Mouse (Mus musculus): ENCODE measurements around the gene Msi2. TPM values are rescaled to one million over a fixed set of nuclear protein-coding genes. Genes with fewer than 3 reads are reported as not detected.

Gene Msi2
- polyA plus RNA-seq, 1 experiment from 2014 or later: 17.9 TPM

DNA sequence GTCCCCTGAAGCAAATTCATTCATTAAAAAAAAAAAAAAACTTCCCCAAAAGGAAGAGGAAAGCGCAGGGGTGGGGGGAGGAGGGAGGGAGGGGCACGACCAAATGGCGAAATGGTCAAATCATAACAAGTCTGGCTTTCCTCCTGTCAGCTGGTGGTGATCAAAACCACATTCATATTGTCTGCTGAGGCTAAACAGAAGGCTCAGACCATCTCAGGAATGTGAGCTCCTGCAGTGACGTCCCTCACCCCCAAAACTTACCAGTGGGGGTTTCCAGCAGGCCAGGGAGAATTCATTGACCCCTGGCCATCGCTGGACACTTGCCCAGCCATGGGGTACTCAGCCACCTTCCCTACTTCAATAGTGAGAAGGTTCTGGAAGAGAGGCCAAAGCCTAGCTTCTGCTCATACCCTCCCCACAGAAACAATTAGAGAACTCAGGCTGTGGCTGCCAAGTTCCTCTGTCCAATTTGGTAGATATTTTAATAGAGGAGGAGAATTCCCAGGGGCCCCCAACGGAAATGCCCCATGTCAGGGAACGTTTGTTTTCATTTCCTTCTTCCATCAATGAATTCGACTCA is 189.7 kb downstream of the Msi2 start:
- Histone ChIP-seq H3K27ac (ENCODE audit: low read length) (peak overlapping the region; percentile 34; the same call in 1 of the 2 replicates), H3K9ac (replicated peaks; ENCODE audit: low read depth, low read length) (no peak overlapping the region), H3K4me2 (replicated peaks; ENCODE audit: low read depth, low read length) (peak overlapping the region; percentile 21; the same call in 1 of the 2 replicates), H3K9me3 (ENCODE audit: control insufficient read depth, low read depth, low read length) (no peaks in the 10 kb centered on the region), H3K36me3 (ENCODE audit: control insufficient read depth, insufficient read depth, low read length) (no peaks in the 10 kb centered on the region), H3K27me3 (ENCODE audit: control insufficient read depth, insufficient read depth, low read length) (no peaks in the 10 kb centered on the region), H3K4me3 (ENCODE audit: low read depth, low read length) (no peak overlapping the region), H3K4me1 (ENCODE audit: control insufficient read depth, insufficient read depth, low read length) (peaks cover 58% of the 10 kb centered on the region)
- peak; percentile 33; the same call in 1 of the 2 replicates for ATAC-seq (ENCODE audit: insufficient number of reproducible peaks, insufficient read depth, low FRiP score, low read depth)
- 22% methylated on average over 8 of the region's 8 CpGs for WGBS

GRCm38 (mm10) chr11:88526711-88527110 is 191.6 kb downstream of the Msi2 start:
- no peak overlapping the region for H3K4me2 ChIP-seq (replicated peaks; ENCODE audit: low read depth, low read length)
- WGBS: 41% methylated on average over 7 of the region's 7 CpGs
- H3K36me3 ChIP-seq (ENCODE audit: control insufficient read depth, insufficient read depth, low read length): no peaks in the 10 kb centered on the region
- no peak overlapping the region for H3K9ac ChIP-seq (replicated peaks; ENCODE audit: low read depth, low read length)
- no peak for ATAC-seq (ENCODE audit: insufficient number of reproducible peaks, insufficient read depth, low FRiP score, low read depth)
- peaks cover 59% of the 10 kb centered on the region for H3K4me1 ChIP-seq (ENCODE audit: control insufficient read depth, insufficient read depth, low read length)
- H3K9me3 ChIP-seq (ENCODE audit: control insufficient read depth, low read depth, low read length): no peaks in the 10 kb centered on the region
- no peaks in the 10 kb centered on the region for H3K27me3 ChIP-seq (ENCODE audit: control insufficient read depth, insufficient read depth, low read length)
- no peak overlapping the region for H3K4me3 ChIP-seq (ENCODE audit: low read depth, low read length)
- no peak overlapping the region for H3K27ac ChIP-seq (ENCODE audit: low read length)

DNA sequence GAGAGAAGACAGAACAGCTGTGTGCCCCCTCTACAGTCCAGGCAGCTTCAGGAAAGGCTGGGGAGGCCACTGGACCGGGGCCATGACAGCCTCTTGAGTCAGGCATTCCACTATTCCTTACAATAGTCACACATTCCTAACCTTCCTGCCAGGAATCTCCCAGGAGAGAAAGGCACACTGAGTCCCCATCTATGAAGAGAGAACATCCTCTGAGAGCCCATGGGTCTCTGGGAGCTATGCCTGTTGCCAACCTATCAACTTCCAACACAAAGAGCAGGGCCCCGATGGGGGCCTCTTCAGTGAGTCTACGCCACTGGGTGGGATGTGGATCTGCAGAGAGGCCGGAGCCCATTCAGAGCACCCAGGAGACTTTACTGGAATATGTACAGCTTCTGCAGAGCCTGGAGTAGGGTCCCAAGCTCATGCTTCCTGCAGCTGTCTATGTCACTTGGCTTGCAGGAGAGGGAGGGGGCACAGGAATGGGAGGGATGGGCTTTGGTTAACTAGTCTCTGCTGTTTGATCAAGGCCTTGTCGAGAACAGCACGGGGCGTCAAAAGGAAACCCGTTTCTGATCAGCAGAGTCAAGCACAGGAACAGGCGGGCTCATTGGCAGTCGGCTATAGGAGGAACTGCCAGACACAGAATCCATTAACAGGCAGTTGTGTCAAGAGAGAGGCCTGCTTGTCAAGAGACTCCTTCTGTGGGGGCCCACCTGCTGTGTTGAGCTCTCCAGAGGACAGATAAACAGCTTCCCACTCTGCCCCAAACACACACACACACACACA is 193.3 kb downstream of the Msi2 start:
- no peak; the same call in 1 of the 2 replicates for ATAC-seq (ENCODE audit: insufficient number of reproducible peaks, insufficient read depth, low FRiP score, low read depth)
- no peaks in the 10 kb centered on the region for H3K27me3 ChIP-seq (ENCODE audit: control insufficient read depth, insufficient read depth, low read length)
- peaks cover 59% of the 10 kb centered on the region for H3K4me1 ChIP-seq (ENCODE audit: control insufficient read depth, insufficient read depth, low read length)
- no peaks in the 10 kb centered on the region for H3K36me3 ChIP-seq (ENCODE audit: control insufficient read depth, insufficient read depth, low read length)
- H3K27ac ChIP-seq (ENCODE audit: low read length): peak overlapping the region; percentile 39; the same call in 1 of the 2 replicates
- no peak overlapping the region for H3K4me2 ChIP-seq (replicated peaks; ENCODE audit: low read depth, low read length)
- 32% methylated on average over 10 of the region's 10 CpGs for WGBS
- no peak overlapping the region for H3K9ac ChIP-seq (replicated peaks; ENCODE audit: low read depth, low read length)
- H3K4me3 ChIP-seq (ENCODE audit: low read depth, low read length): no peak overlapping the region
- H3K9me3 ChIP-seq (ENCODE audit: control insufficient read depth, low read depth, low read length): no peaks in the 10 kb centered on the region

DNA sequence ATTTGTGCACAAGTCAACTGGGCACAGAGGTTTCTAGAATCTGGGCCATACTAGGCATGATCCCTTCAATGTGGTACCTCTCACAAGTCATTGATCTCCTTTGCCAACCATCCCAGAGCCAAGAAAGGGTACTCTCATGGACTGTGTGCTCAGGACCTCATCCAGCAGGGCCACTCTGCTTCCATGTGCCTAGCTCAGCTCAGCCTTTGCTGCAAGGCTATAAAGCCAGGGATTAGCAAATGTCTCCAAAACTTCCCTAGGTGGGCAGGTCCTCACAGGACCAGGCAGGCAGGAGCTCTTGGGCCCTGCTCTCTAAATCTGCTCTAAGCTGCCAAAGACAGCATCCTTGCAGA is 193.9 kb downstream of the Msi2 start:
- ATAC-seq (ENCODE audit: insufficient number of reproducible peaks, insufficient read depth, low FRiP score, low read depth): no peak
- H3K9ac ChIP-seq (replicated peaks; ENCODE audit: low read depth, low read length): no peak overlapping the region

GRCm38 (mm10) chr11:88523921-88524320 is 194.4 kb downstream of the Msi2 start:
- Histone ChIP-seq H3K4me1 (ENCODE audit: control insufficient read depth, insufficient read depth, low read length) (peaks cover 51% of the 10 kb centered on the region), H3K9me3 (ENCODE audit: control insufficient read depth, low read depth, low read length) (no peaks in the 10 kb centered on the region), H3K27me3 (ENCODE audit: control insufficient read depth, insufficient read depth, low read length) (no peaks in the 10 kb centered on the region), H3K4me2 (replicated peaks; ENCODE audit: low read depth, low read length) (no peak overlapping the region), H3K27ac (ENCODE audit: low read length) (peak overlapping the region; percentile 39; the same call in 1 of the 2 replicates), H3K9ac (replicated peaks; ENCODE audit: low read depth, low read length) (no peak overlapping the region), H3K36me3 (ENCODE audit: control insufficient read depth, insufficient read depth, low read length) (no peaks in the 10 kb centered on the region), H3K4me3 (ENCODE audit: low read depth, low read length) (no peak overlapping the region)
- WGBS: 44% methylated on average over 4 of the region's 4 CpGs
- no peak for ATAC-seq (ENCODE audit: insufficient number of reproducible peaks, insufficient read depth, low FRiP score, low read depth)

More for the DNA sequence above, 193.9 kb downstream of the Msi2 start:
- Histone ChIP-seq H3K9me3 (ENCODE audit: control insufficient read depth, low read depth, low read length) (no peaks in the 10 kb centered on the region), H3K36me3 (ENCODE audit: control insufficient read depth, insufficient read depth, low read length) (no peaks in the 10 kb centered on the region), H3K4me2 (replicated peaks; ENCODE audit: low read depth, low read length) (no peak overlapping the region), H3K4me3 (ENCODE audit: low read depth, low read length) (no peak overlapping the region), H3K27ac (ENCODE audit: low read length) (peak overlapping the region; percentile 39; the same call in 1 of the 2 replicates), H3K27me3 (ENCODE audit: control insufficient read depth, insufficient read depth, low read length) (no peaks in the 10 kb centered on the region), H3K4me1 (ENCODE audit: control insufficient read depth, insufficient read depth, low read length) (peaks cover 55% of the 10 kb centered on the region)

DNA sequence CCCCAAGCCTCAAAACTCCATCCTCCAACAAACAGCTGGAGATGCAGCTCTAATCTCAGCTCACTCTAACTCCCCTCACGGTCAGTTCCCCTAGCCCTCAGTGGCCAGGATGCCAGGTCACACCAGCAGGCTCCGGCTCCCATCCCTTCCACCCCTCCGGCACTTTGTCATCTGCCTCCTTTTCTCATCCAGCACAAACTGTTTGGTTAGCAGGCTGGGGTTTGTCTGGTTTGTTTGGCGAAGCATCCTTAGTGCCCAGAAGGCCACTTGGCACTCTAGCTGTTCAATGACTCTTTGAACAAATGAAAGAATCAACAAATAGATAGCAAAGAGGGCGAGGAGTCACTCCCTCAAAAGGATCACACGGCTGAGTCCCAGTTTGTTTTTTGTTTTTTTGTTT is 194.8 kb downstream of the Msi2 start:
- 70% methylated on average over 6 of the region's 6 CpGs for WGBS
- Histone ChIP-seq H3K27me3 (ENCODE audit: control insufficient read depth, insufficient read depth, low read length) (no peaks in the 10 kb centered on the region), H3K27ac (ENCODE audit: low read length) (no peak overlapping the region), H3K4me3 (ENCODE audit: low read depth, low read length) (no peak overlapping the region), H3K4me2 (replicated peaks; ENCODE audit: low read depth, low read length) (no peak overlapping the region), H3K36me3 (ENCODE audit: control insufficient read depth, insufficient read depth, low read length) (no peaks in the 10 kb centered on the region), H3K9me3 (ENCODE audit: control insufficient read depth, low read depth, low read length) (no peaks in the 10 kb centered on the region), H3K9ac (replicated peaks; ENCODE audit: low read depth, low read length) (no peak overlapping the region), H3K4me1 (ENCODE audit: control insufficient read depth, insufficient read depth, low read length) (peaks cover 47% of the 10 kb centered on the region)
- ATAC-seq (ENCODE audit: insufficient number of reproducible peaks, insufficient read depth, low FRiP score, low read depth): no peak

DNA sequence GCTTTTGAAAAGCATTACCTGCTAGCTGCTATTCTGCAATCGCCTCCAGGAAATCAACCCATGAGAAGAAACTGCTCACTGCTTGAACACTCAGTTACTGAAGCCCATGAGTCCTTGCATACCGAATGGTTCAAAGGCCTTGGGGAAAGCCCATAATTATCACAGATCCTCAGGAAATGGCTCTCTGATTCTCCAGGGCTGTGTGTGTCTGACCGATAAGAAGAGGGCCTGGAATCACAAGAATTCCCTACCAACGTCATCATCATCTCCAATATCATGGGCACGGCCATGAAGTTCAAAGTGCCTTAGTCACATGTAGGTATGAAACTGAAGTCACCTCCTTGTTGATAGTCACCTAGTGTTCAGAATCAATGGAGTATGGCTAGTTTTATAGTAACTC is 196.2 kb downstream of the Msi2 start:
- Histone ChIP-seq H3K4me3 (ENCODE audit: low read depth, low read length) (no peak overlapping the region), H3K9me3 (ENCODE audit: control insufficient read depth, low read depth, low read length) (no peaks in the 10 kb centered on the region), H3K9ac (replicated peaks; ENCODE audit: low read depth, low read length) (no peak overlapping the region), H3K4me1 (ENCODE audit: control insufficient read depth, insufficient read depth, low read length) (peaks cover 33% of the 10 kb centered on the region), H3K27ac (ENCODE audit: low read length) (no peak overlapping the region), H3K27me3 (ENCODE audit: control insufficient read depth, insufficient read depth, low read length) (no peaks in the 10 kb centered on the region), H3K4me2 (replicated peaks; ENCODE audit: low read depth, low read length) (no peak overlapping the region), H3K36me3 (ENCODE audit: control insufficient read depth, insufficient read depth, low read length) (no peaks in the 10 kb centered on the region)
- WGBS: 79% methylated on average over 5 of the region's 5 CpGs
- ATAC-seq (ENCODE audit: insufficient number of reproducible peaks, insufficient read depth, low FRiP score, low read depth): no peak

DNA sequence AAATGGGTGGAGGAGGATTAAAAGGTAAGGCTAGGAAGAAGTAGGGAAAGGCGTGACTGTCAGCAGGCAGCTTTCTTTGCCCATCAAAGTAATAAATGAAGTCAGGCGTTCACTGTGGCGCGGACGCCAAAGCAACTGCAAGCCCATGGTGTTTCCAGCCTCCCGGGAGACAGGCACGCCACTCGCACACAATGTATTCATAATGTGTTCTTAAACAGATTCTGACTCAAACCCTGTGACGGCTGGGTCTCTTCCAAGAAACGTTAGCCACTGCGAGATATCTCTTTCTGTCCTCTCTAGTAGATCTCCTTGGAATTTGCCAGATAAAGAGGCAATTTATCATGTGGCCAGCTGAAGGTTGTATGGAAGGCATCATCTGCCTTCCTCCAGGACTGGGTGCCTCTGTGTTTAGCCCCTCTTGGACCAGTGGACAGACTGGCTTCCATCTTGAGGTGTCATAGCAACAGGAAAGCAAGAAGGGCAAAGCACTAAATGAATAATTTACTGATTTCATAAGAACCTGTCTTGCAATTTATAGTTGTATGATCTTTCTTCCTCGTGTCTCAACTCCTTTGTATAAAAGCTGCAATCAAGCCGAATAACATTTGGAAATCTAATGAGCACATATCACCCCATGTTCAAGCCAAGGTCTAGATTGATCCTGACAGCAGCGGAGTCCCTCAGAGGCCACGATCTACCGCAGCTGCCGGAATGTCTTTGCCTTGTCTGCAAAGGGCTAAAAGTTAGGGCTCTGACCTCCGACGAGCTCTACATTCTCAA is 197.2 kb downstream of the Msi2 start:
- Histone ChIP-seq H3K9ac (replicated peaks; ENCODE audit: low read depth, low read length) (no peak overlapping the region), H3K4me1 (ENCODE audit: control insufficient read depth, insufficient read depth, low read length) (peaks cover 28% of the 10 kb centered on the region), H3K36me3 (ENCODE audit: control insufficient read depth, insufficient read depth, low read length) (no peaks in the 10 kb centered on the region), H3K4me3 (ENCODE audit: low read depth, low read length) (no peak overlapping the region), H3K9me3 (ENCODE audit: control insufficient read depth, low read depth, low read length) (no peaks in the 10 kb centered on the region), H3K27ac (ENCODE audit: low read length) (no peak overlapping the region), H3K4me2 (replicated peaks; ENCODE audit: low read depth, low read length) (no peak overlapping the region), H3K27me3 (ENCODE audit: control insufficient read depth, insufficient read depth, low read length) (no peaks in the 10 kb centered on the region)
- ATAC-seq (ENCODE audit: insufficient number of reproducible peaks, insufficient read depth, low FRiP score, low read depth): no peak
- WGBS: 65% methylated on average over 19 of the region's 19 CpGs

All from stomach, embryonic 14.5 days (tissue).